Mouse (Mus musculus): ENCODE results near the gene Plau. TPM values are rescaled to one million over a fixed set of nuclear protein-coding genes. Genes with fewer than 3 reads are reported as not detected.

Gene Plau
- polyA plus RNA-seq, 2 experiments from 2014 or later: not detected

DNA sequence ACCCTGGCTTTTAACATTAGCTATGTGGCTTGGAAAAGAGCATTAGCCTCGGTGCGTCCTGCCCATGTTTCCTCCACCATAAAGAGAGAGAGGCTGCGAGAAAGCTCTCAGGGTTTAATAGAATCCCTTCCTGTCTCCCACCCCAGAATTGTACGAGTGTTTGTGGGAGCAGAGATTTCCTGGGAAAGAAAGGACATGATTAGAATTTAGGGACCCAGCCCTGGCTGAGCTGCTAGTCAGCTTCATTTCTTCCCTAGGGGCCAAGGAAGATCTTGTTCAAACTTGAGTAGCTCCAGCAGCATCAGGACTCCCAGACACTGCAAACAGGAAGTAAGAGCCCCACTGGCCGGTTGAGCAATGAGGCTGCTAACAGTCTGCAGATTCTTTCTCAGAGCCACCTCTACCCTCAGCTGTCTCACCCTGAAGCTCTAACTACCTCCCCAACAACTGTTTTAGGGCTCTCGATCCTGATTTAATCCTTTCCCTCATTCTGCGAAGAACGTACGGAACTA, 9.2 kb downstream of the Plau start:
- peak; percentile 82 for ATAC-seq

DNA sequence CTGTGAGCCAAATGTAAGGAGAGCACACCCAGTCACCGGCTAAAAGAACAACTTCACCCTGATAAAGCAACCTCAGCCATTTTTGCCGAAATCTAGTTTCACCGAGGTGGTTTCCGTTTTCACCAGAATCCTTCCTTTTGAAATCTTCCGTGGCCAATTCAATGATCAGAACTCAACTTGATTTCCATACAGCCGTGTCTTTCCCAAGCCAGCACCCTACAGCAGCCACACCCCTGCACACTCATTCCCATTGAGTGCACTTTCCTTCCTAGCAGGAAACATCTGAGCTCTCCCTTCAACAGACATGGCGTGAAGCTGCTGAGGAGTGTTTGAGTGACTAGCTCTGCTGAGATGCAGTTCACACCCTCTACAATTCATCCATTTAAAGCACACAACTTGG, 9.8 kb downstream of the Plau start:
- ATAC-seq: peak; percentile 64

DNA sequence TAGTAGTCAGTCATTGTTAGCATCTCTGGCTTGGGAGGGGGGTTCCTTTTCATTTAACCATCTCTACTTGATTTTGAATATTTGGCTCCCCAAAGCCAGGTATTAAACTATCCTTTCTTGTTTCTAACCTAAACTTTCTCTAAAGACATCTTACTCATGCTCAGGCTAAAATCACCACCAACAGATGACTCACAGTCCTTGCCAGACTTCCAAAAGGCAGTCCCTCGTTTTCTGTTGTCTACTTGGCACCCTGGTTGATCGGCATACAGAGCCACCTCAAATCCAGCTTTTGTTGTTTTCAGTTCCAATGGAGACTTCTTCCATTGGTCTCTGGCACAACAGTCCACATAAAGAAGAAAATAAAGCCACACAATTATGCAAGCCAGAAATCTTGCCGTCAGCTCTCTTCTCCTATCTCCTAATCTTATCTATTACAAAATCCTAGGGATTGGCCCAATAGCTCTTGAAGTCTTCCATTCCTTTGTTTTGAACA, 11.2 kb downstream of the Plau start:
- ATAC-seq: no peak

DNA sequence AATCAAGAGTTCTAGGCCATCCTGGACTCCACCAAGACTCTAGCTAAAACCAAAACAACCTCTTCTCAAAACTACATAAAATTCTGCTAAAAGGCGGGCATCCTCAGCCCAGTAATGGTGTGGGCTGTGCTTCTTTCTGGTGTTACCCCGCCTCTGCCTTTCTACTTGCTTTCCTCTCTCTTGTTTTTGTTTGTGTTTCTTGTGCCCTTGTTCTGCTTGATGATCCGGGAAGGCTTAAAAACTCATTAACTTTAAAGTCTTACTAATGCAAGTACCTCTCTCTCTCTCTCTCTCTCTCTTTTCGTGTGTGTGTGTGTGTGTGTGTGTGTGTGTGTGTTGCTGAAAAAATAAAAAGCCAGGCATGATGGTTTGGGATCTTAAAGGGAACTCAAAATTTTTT, 13.3 kb downstream of the Plau start:
- no peak for ATAC-seq

DNA sequence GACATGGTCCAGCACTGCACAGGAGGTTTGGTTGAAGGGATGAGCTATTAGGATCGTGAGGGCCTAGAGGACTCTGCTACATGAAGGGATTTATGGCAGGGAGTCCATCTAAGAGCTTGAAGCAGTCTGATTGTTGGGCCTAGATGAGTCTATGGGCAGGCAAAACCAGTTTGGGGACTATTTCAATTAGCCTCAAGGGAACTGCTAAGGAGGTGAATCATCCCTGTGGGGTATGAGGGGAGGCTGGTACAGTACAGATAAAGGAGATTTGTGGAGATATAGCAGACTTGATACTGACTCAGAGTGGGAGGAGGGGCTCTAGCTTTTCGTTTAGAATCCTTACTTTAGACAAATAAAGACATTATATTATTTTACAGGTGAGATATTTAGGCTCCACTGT, 14.0 kb downstream of the Plau start:
- no peak for ATAC-seq

- no peak for ATAC-seq
Measured at GRCm38 (mm10) chr14:20851776-20852175, 15.3 kb downstream of the Plau start.

DNA sequence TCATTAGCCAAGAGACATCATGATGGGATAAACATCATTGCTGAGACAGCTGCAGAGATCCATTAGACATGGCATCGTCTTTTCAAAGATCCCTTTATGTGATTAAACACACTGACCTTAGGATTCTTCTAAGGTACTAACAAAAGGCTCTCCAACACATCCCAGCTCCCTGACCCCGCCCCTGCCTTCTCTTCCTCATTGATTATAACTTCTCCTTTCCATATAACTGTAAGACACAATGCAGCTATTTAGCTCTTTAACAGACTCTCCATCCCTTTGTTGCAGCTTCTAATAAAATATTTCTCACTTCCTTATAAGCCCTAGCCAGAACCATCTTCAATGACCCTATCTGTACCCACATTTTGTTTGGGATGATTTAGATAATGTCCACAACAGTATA, 24.7 kb downstream of the Plau start:
- ATAC-seq: no peak

DNA sequence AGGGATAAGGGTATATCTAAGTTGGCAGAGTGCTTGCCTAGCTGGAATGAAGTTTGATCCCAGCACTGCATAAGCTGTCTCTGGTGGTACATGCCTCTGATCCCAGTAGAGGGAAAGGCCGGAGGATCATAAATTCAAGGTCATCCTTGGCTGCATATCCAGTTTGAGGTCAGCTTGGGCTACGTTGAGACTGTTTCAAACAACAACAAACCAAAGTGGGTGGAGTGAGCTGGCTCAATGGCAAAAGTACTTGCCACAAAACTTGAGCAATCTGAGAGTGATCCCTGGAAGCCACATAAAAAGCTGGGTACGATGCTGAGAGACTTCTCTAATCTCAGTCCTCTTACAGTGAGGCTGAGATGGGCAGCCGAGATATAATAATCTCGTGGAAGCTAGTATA, 25.1 kb downstream of the Plau start:
- no peak for ATAC-seq

GRCm38 (mm10) chr14:20863306-20864065, 27.0 kb downstream of the Plau start:
- no peak for ATAC-seq

- no peak for ATAC-seq
Measured at GRCm38 (mm10) chr14:20864192-20864591, 27.7 kb downstream of the Plau start.

DNA sequence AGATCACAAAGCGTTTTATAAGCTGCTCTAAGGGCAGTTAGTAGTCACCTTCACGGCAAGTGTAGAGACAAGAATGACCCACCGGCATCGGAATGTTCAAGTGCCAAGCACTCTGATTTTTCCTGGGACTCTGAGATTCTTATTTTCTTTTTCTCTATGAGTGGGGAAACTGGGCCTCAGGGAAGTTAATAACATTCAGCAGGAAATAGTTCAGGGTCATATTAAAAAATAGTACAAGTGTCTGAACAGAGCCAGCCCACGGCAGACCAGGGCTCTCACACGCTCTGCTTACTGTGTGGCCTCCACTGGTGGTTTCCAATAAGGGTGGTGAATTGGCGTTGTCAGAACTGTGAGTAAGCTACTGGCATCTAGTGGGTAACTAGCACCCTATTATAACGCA, 29.1 kb downstream of the Plau start:
- no peak for ATAC-seq

DNA sequence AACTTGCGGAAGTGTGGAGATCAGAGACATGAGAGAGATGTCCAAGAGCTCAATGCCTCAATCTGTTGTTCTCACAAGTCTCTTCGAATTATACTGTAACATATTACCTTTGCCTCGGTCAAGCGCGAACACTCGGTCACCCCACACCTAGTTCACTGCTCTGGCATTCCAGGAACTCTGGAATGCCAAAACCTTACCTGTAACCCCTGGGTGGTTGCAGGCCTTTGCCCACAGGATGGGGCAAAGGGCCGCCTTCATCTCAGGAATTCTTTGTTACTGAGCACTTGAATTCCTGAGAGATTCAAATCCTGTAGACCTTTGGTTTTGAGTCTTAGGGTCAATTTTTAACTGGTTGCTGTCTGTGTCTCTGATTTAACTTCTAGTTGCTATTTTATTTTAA, 29.9 kb downstream of the Plau start:
- ATAC-seq: no peak

GRCm38 (mm10) chr14:20870110-20870509, 33.6 kb downstream of the Plau start:
- ATAC-seq: no peak

GRCm38 (mm10) chr14:20871495-20871894, 35.0 kb downstream of the Plau start:
- ATAC-seq: no peak

DNA sequence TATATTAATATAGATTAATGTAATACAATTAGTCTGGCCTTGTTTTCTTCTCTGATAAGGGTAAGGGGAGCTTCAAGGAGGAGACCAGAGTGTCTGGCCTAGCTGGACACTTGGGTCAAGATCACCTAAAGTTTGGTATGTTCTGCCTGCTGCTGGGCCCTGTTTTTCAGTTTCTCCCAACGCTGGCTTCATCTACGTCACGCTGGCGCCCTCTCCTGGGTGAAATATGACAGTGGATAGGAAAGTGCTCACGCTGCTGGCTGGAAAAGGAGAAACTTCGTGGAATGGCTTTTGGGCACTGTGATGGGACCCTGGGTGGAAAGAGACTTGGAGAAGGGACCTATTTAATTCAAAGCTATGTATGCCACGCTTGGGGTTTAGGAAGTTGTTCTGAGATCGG, 36.8 kb downstream of the Plau start:
- ATAC-seq: peak; percentile 82

DNA sequence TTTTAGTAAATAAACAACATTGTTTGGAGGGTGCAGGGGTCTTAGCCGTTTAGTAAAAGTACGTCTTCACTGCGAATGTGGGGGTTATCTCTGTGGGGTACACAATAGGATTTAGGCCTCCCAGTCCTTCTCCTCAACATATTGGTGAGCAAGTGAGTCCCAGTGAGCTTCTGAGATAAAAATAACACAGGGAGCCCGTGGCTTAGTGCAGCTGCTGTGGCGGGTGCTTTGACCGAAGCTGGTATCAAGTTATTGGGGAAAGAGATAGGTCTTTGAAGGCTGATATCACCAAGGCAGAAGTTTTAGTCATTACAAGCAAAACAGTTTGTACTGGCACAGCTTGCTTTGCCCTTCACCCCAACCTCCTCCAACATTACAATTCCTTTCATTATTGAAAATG, 37.5 kb downstream of the Plau start:
- no peak for ATAC-seq

- peak; percentile 1 for ATAC-seq
Measured at GRCm38 (mm10) chr14:20884691-20885090, 48.2 kb downstream of the Plau start.

DNA sequence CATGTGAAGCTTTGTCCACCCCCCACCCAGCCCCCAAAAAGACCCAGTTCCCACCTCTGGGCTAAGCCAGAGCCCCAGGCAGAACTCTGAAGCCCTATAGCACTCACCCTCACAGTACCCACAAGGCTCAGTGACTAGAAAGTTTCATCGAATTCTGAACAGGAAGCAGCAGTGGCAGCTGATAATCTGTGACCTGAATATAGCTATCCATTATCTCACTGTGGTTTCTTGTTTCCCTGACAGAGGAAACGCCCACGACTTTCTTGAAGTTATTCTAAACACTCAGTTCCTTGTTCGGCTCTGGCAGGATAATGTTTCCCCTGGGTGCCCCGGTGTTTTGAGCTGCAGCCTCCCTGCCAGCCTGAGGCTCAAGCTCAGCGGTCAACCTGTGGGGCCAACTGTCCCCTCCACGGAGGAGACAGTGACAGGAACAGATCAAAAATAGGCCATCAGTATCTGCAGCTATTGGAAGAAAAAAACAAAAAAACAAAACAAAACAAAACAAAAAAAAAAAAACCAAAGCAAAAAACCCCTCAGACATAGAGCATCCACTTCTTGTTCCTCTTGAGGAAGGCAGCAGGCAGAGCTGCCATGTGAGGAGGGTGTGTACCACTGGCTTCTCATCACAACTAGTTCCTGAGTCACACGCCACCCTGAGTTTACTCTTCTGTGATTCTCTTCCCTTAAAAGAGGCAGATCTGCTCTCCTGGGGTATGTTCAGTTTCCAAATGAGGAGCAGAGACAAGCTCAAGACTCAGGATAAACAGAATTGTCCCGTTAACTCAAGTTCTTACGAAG, 48.8 kb downstream of the Plau start:
- ATAC-seq: peak; percentile 94

DNA sequence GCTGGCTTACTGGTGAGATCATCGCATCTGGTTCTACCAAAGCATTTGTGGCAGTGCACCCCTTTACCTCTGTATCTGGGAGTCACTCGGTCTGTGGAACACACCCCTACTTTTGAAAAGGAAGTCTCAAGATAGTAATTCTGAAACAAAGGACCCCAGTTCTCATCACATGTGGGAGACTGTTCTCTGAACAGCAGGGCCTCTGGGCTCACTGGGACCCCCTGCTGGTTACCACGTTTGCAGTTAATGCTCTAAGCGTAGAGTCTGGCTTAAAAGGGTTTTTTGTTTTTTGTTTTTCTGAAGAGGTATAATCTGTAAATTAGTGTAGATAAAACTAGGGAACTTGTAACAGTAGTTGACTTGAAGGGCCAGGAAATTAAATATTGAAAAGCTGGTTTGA, 49.8 kb downstream of the Plau start:
- ATAC-seq: peak; percentile 40

GRCm38 (mm10) chr14:20887541-20888085, 51.2 kb downstream of the Plau start:
- no peak for ATAC-seq

- no peak for ATAC-seq
Measured at GRCm38 (mm10) chr14:20891941-20892402, 55.5 kb downstream of the Plau start.

All from CD4-positive, CD25-positive, alpha-beta regulatory T cell, adult 4 months (primary cell).